Mouse (Mus musculus): ENCODE measurements around the gene Cdc42se2. TPM values are rescaled to one million over a fixed set of nuclear protein-coding genes. Genes with fewer than 3 reads are reported as not detected.

The Cdc42se2 gene
- total and polyA plus RNA-seq, 2 experiments: 8.0 to 9.2 TPM

GRCm38 (mm10) chr11:54764026-54764425 lies 23.4 kb downstream of the Cdc42se2 start:
- Histone ChIP-seq H3K79me2 (ENCODE audit: control insufficient read depth, insufficient read depth, low read length) (peaks cover 3% of the 10 kb centered on the region; the same call in 1 of the 2 replicates), H3K4me1 (ENCODE audit: control insufficient read depth, insufficient read depth, low read length) (no peaks in the 10 kb centered on the region), H3K27me3 (ENCODE audit: control insufficient read depth, insufficient read depth, low read length) (no peaks in the 10 kb centered on the region), H3K9ac (ENCODE audit: low read depth, low read length) (no peak overlapping the region), H3K27ac (replicated peaks; ENCODE audit: insufficient read depth, low read depth, low read length) (no peak overlapping the region), H3K4me3 (ENCODE audit: insufficient read depth, low read depth, low read length) (no peak overlapping the region), H3K36me3 (ENCODE audit: control insufficient read depth, insufficient read depth, low read length) (no peaks in the 10 kb centered on the region)
- DNase-seq (ENCODE audit: extremely low read depth, low read depth, low spot score): no peak
- TF ChIP-seq POLR2A (IDR thresholded peaks at IDR 0.05; ENCODE audit: extremely low read depth, insufficient read depth, low read length): no peak
- TF ChIP-seq CTCF (IDR thresholded peaks at IDR 0.05; ENCODE audit: low read depth, low read length): no peak
- WGBS: 79% methylated on average over 3 of the region's 3 CpGs

GRCm38 (mm10) chr11:54762735-54763134 lies 24.7 kb downstream of the Cdc42se2 start:
- no peak for TF ChIP-seq CTCF (IDR thresholded peaks at IDR 0.05; ENCODE audit: low read depth, low read length)
- TF ChIP-seq POLR2A (IDR thresholded peaks at IDR 0.05; ENCODE audit: extremely low read depth, insufficient read depth, low read length): no peak
- no peak for DNase-seq (ENCODE audit: extremely low read depth, low read depth, low spot score)
- Histone ChIP-seq H3K4me1 (ENCODE audit: control insufficient read depth, insufficient read depth, low read length) (no peaks in the 10 kb centered on the region; the same call in 1 of the 2 replicates), H3K27me3 (ENCODE audit: control insufficient read depth, insufficient read depth, low read length) (no peaks in the 10 kb centered on the region), H3K79me2 (ENCODE audit: control insufficient read depth, insufficient read depth, low read length) (peaks cover 8% of the 10 kb centered on the region; the same call in 1 of the 2 replicates), H3K4me3 (ENCODE audit: insufficient read depth, low read depth, low read length) (no peak overlapping the region), H3K27ac (replicated peaks; ENCODE audit: insufficient read depth, low read depth, low read length) (no peak overlapping the region), H3K36me3 (ENCODE audit: control insufficient read depth, insufficient read depth, low read length) (no peaks in the 10 kb centered on the region), H3K9ac (ENCODE audit: low read depth, low read length) (no peak overlapping the region)
- WGBS: 87% methylated on average over 5 of the region's 5 CpGs

GRCm38 (mm10) chr11:54757993-54758392 lies 29.5 kb downstream of the Cdc42se2 start:
- H3K4me3 ChIP-seq (ENCODE audit: insufficient read depth, low read depth, low read length): no peak overlapping the region
- H3K9ac ChIP-seq (ENCODE audit: low read depth, low read length): no peak overlapping the region
- H3K79me2 ChIP-seq (ENCODE audit: control insufficient read depth, insufficient read depth, low read length): peaks cover 8% of the 10 kb centered on the region; the same call in 1 of the 2 replicates
- peak; percentile 33 for DNase-seq (ENCODE audit: extremely low read depth, low read depth, low spot score)
- H3K27ac ChIP-seq (replicated peaks; ENCODE audit: insufficient read depth, low read depth, low read length): no peak overlapping the region
- peaks cover 14% of the 10 kb centered on the region for H3K36me3 ChIP-seq (ENCODE audit: control insufficient read depth, insufficient read depth, low read length)
- WGBS: 12% methylated on average over 1 of the region's 1 CpGs
- no peaks in the 10 kb centered on the region for H3K27me3 ChIP-seq (ENCODE audit: control insufficient read depth, insufficient read depth, low read length)
- TF ChIP-seq CTCF (IDR thresholded peaks at IDR 0.05; ENCODE audit: low read depth, low read length): no peak
- TF ChIP-seq POLR2A (IDR thresholded peaks at IDR 0.05; ENCODE audit: extremely low read depth, insufficient read depth, low read length): no peak
- H3K4me1 ChIP-seq (ENCODE audit: control insufficient read depth, insufficient read depth, low read length): no peaks in the 10 kb centered on the region; the same call in 1 of the 2 replicates

- no peak for DNase-seq (ENCODE audit: extremely low read depth, low read depth, low spot score)
- Histone ChIP-seq H3K27me3 (ENCODE audit: control insufficient read depth, insufficient read depth, low read length) (no peaks in the 10 kb centered on the region), H3K4me1 (ENCODE audit: control insufficient read depth, insufficient read depth, low read length) (no peaks in the 10 kb centered on the region; the same call in 1 of the 2 replicates), H3K9ac (ENCODE audit: low read depth, low read length) (no peak overlapping the region), H3K27ac (replicated peaks; ENCODE audit: insufficient read depth, low read depth, low read length) (no peak overlapping the region), H3K36me3 (ENCODE audit: control insufficient read depth, insufficient read depth, low read length) (peaks cover 15% of the 10 kb centered on the region), H3K79me2 (ENCODE audit: control insufficient read depth, insufficient read depth, low read length) (peaks cover 5% of the 10 kb centered on the region; the same call in 1 of the 2 replicates), H3K4me3 (ENCODE audit: insufficient read depth, low read depth, low read length) (no peak overlapping the region)
- WGBS: 85% methylated on average over 5 of the region's 5 CpGs
- TF ChIP-seq POLR2A (IDR thresholded peaks at IDR 0.05; ENCODE audit: extremely low read depth, insufficient read depth, low read length) (no peak), CTCF (IDR thresholded peaks at IDR 0.05; ENCODE audit: low read depth, low read length) (no peak)
Observed at GRCm38 (mm10) chr11:54755148-54755664, 32.3 kb downstream of the Cdc42se2 start.

GRCm38 (mm10) chr11:54754301-54755147 lies 33.0 kb downstream of the Cdc42se2 start:
- Histone ChIP-seq H3K27me3 (ENCODE audit: control insufficient read depth, insufficient read depth, low read length) (no peaks in the 10 kb centered on the region), H3K36me3 (ENCODE audit: control insufficient read depth, insufficient read depth, low read length) (peaks cover 15% of the 10 kb centered on the region), H3K4me1 (ENCODE audit: control insufficient read depth, insufficient read depth, low read length) (no peaks in the 10 kb centered on the region; the same call in 1 of the 2 replicates), H3K79me2 (ENCODE audit: control insufficient read depth, insufficient read depth, low read length) (peaks cover 5% of the 10 kb centered on the region; the same call in 1 of the 2 replicates), H3K27ac (replicated peaks; ENCODE audit: insufficient read depth, low read depth, low read length) (no peak overlapping the region), H3K4me3 (ENCODE audit: insufficient read depth, low read depth, low read length) (no peak overlapping the region), H3K9ac (ENCODE audit: low read depth, low read length) (no peak overlapping the region)
- no peak for DNase-seq (ENCODE audit: extremely low read depth, low read depth, low spot score)
- WGBS: 96% methylated on average over 10 of the region's 10 CpGs
- TF ChIP-seq POLR2A (IDR thresholded peaks at IDR 0.05; ENCODE audit: extremely low read depth, insufficient read depth, low read length): no peak
- no peak for TF ChIP-seq CTCF (IDR thresholded peaks at IDR 0.05; ENCODE audit: low read depth, low read length)
